Mouse (Mus musculus): ENCODE measurements around the gene Heg1.

The Heg1 gene

GRCm38 (mm10) chr16:33684162-33684702, at the start of gene Heg1:
Gene Heg1, plus strand, starts transcription at chr16:33684370.
- peak; percentile 87 for DNase-seq

DNA sequence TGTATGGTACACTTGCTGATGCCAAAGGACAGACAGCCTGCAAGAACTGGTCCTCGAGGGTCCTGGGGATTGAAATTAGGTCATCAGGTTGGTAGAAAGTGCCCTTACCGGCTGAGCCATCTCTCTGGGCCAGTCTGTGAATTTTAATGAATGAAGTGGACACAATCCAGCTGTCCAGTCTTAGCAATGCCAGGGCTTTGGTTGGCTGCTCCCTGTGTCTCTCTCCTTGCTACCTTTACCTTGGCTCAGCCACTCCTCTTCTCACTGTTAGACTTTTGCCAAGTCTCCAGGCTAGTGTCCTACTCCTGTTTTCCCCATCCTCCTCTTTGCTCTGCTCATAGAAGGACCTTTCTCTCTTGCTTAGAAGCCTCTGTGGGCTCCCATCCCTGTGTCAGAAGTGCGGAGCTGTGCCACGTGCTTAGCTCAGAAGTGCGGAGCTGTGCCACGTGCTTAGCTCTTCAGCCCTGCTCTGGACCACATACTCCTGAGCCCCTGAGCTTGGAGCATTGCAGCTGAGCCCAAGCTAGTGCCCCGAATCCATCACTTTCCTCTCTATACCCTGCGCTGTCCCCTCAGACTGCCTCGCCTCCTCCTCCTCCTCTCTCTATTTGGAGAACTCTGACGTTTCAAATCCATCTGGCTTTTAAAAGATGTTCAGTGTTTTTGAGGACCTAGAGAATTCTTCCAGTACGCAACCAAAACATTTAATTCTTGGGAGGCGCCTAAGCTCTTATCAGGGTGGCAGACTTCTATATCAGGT, 48.2 kb upstream of the Heg1 start:
- DNase-seq, result no peak

GRCm38 (mm10) chr16:33641779-33642178, 42.4 kb upstream of the Heg1 start:
- DNase-seq, result no peak

GRCm38 (mm10) chr16:33653116-33653515, 31.1 kb upstream of the Heg1 start:
- no peak for DNase-seq

DNA sequence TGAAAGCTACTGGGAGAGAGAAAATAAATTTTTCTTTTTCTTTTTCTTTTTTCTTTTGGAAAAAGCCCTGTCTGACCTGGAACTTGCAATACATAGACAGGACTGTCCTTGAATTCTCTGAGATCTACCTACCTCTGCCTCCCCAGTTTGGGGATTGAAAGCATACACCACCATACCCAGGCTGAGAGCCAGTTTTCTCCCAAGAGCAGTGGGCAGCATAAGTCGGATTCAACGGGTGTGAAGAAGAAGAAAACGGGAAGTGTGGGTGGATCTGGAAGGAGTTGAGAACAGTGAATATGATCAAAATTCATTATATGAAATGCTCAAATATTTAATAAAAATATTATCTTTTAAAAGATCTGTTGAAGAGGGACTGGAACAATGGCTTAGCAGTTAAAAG, 28.7 kb upstream of the Heg1 start:
- DNase-seq, result no peak

GRCm38 (mm10) chr16:33657191-33657590, 27.0 kb upstream of the Heg1 start:
- DNase-seq, result no peak

- DNase-seq, result no peak
These were observed 26.0 kb upstream of the Heg1 start for GRCm38 (mm10) chr16:33658121-33658520.

DNA sequence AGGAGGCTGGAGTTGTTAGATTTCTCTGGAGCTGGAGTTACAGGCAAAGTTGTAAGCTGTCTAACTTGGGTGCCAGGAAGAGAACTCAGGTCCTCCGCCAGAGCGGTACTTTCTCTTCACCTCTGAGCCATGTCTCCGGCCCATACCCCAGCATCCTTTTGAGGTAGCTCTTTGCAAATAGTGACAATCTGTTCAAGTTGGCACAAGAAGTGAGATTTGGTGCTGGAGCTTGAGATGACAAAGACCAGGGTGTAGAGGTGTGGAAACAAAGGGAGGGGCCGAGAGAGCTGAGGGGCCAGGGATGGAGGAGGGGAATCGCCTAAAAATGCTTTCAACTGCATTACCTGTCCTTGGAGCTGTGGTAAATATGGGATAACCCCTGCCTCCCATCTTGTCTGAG, 24.6 kb upstream of the Heg1 start:
- no peak for DNase-seq

GRCm38 (mm10) chr16:33660125-33660524, 24.0 kb upstream of the Heg1 start:
- DNase-seq, result no peak

GRCm38 (mm10) chr16:33662841-33663240, 21.3 kb upstream of the Heg1 start:
- no peak for DNase-seq

DNA sequence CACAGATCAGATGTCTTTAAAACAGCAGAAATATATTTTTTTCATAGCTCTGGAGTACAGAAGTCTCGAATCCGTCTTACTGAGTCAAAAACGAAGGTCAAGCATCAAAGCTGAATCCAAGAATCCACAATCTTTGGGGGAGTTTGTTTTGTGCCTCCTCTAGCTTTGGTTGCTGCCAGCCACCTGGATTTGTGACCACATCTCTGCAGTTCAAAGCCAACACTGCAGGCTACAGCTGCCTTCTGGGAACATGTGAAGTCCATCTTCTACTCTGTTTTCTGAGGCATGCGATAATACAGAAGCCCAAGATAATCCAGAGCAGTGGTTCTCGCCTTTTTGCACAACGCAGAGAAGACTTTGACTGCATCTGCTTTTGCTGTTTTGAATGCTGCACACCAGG, 17.9 kb upstream of the Heg1 start:
- no peak for DNase-seq

GRCm38 (mm10) chr16:33666985-33667538, 17.1 kb upstream of the Heg1 start:
- DNase-seq, result no peak

- DNase-seq, result no peak
These were observed 15.7 kb upstream of the Heg1 start for GRCm38 (mm10) chr16:33668448-33668847.

- DNase-seq, result no peak
These were observed 15.1 kb upstream of the Heg1 start for GRCm38 (mm10) chr16:33669072-33669471.

DNA sequence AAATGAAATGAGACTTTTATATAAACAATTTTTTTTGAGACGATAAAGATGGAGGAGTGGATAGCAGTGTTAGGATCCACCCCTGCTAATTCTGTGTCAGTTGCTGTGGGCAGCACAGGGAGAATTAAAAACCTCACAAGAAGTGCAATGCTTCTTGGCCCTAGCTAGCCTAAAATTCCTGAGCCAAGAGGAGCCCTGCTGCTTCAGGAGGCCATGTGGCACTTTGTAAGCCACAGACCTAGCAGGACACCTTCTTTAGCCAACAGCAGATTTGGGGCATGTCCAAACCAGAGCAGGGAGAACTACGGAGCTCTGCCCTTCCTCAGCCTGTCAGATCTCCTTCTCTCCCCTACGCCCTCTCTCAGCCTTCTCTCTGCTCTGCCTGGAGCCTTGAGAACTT, 13.8 kb upstream of the Heg1 start:
- DNase-seq, result no peak

GRCm38 (mm10) chr16:33670933-33671332, 13.2 kb upstream of the Heg1 start:
- DNase-seq, result no peak

DNA sequence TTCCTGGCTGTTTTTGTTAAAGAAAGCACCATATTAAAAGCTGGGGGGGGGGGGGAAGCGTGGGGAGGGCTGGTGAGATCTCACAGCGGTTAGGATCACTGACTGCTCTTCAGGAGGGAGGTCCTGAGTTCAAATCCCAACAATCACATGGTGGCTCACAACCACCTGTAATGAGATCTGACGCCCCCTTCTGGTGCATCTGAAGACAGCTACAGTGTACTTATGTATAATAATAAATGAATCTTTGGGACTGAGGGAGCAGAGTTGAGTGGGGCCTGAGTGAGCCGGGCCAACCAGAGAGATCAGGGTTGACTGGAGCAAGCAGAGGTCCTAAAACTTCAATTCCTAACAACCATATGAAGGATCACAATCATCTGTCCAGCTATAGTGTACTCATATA, 12.0 kb upstream of the Heg1 start:
- DNase-seq, result no peak

GRCm38 (mm10) chr16:33672643-33673042, 11.5 kb upstream of the Heg1 start:
- no peak for DNase-seq

DNA sequence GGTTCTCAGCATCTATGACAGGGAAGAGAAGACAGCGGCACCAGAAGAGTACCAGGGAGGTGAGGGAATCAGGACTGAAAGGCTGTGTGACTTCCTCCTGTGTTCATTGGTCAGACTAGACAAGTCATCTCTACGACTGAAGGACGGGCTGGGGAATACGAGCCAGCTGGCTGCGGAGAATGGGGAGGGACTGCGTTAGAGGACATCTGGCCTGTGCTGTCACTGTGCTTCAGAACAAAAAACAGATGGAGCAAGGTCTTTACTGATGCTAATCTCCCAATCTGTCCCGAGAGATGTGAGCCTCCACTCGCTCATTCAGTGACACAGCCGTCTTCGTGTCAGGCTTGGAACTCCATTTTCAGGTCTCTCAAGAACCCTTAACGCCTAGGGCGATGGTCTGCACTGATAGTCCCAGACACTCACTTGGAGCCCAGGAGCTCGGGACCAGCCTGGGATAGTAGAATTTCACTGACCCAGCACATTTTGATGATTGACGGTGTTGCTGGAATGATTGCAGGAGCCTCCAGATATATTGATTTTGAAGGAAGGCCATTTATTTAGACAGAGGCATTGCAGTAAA, 10.6 kb upstream of the Heg1 start:
- no peak for DNase-seq

DNA sequence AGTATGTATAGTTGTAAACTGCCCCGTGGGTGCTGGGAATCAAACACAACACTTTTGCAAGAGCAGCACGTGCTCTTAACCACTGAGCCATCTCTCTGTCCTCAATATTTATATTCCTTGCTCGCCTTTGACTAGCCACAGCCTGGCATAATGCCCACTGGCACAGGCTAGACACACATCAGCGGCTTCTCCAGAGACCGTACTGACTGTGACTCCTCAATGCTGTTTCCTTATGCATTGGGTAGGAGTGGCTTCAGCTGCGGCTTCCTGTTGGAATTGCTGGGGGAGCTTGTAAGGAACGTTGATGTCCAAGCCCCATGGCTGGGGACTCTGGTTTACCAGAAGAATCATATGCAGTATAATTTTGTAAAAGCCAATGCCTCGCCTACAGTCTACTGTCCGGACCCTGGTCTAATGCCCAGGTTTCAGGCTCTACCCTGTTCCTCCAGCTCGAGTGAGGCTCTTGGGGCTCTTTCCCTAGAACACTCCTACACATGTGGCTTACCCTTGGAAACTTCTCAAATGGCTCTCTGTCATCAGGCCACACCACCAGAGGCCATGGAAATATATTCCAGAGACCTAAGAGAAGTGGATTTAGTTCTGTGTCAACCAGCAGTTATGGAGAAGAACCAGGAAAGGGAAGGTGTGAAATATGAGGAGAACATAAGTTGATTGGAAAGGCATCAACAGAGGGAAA, 8.9 kb upstream of the Heg1 start:
- no peak for DNase-seq

GRCm38 (mm10) chr16:33675848-33676184, 8.4 kb upstream of the Heg1 start:
- no peak for DNase-seq

GRCm38 (mm10) chr16:33676347-33677312, 7.5 kb upstream of the Heg1 start:
- no peak for DNase-seq

- no peak for DNase-seq
These were observed 6.9 kb upstream of the Heg1 start for GRCm38 (mm10) chr16:33677313-33677690.

All from liver (tissue).